Mouse (Mus musculus) bone marrow, adult 2 months (tissue): ENCODE measurements at regions not wholly inside any gene's neighbourhood (a gene's known extent, or its start where the extent isn't known, plus 50 kb on each side); places are given as distances from the start of the nearest gene placed in this dataset.

ENCODE experiments used
- H3K27ac ChIP-seq: fragments of 200-500 bp; 2 replicates; pipeline ENCODE4 v1.5.1; 2012; ENCODE audit warnings: low read depth, mild to moderate bottlenecking, control low read depth, inconsistent platforms, low read length; ENCODE audit not compliant: control insufficient read depth, poor library complexity, insufficient read depth
- H3K4me1 ChIP-seq: fragments of 200-500 bp; 2 replicates; pipeline ENCODE4 v1.6.1; 2011; ENCODE audit warnings: low read length; ENCODE audit not compliant: control insufficient read depth, insufficient read depth
- H3K4me3 ChIP-seq: fragments of 200-500 bp; replicated peaks from 2 replicates; pipeline ENCODE3; 2011; ENCODE audit warnings: mild to moderate bottlenecking, low read depth, low read length, control low read depth; ENCODE audit not compliant: control insufficient read depth
- CTCF ChIP-seq: fragments of 200-500 bp; IDR thresholded peaks from 2 replicates; pipeline ENCODE4 v1.5.1; 2011; ENCODE audit warnings: low read length, control low read depth; ENCODE audit not compliant: control insufficient read depth, insufficient read depth
- POLR2A ChIP-seq: fragments of 200-500 bp; IDR thresholded peaks from 2 replicates; pipeline ENCODE4 v1.6.1; 2011; ENCODE audit warnings: low read depth, mild to moderate bottlenecking, control low read depth, low read length, borderline replicate concordance; ENCODE audit not compliant: control insufficient read depth
- WGBS: fragments of 180-500 bp; shearing (Covaris S2); methylation state at CpG from one replicate; pipeline ENCODE4 v1.1.7; 2018; 5-methylcytosine and 5-hydroxymethylcytosine counted together

GRCm38 (mm10) chr13:51912477-51912876 lies 66.0 kb downstream of the Gadd45g start:
- WGBS = 83% methylated on average over 5 of the region's 5 CpGs
- Histone ChIP-seq H3K4me1 (peaks cover 6% of the 10 kb centered on the region), H3K27ac (no peak overlapping the region), H3K4me3 (no peak overlapping the region)
- TF ChIP-seq CTCF (no peak), POLR2A (no peak)

- Histone ChIP-seq H3K27ac (no peak overlapping the region), H3K4me3 (no peak overlapping the region), H3K4me1 (peaks cover 6% of the 10 kb centered on the region)
- 94% methylated on average over 3 of the region's 3 CpGs for WGBS
- no peak for TF ChIP-seq POLR2A
- TF ChIP-seq CTCF = no peak
Measured at GRCm38 (mm10) chr13:51912994-51913393, 66.5 kb downstream of the Gadd45g start.

DNA sequence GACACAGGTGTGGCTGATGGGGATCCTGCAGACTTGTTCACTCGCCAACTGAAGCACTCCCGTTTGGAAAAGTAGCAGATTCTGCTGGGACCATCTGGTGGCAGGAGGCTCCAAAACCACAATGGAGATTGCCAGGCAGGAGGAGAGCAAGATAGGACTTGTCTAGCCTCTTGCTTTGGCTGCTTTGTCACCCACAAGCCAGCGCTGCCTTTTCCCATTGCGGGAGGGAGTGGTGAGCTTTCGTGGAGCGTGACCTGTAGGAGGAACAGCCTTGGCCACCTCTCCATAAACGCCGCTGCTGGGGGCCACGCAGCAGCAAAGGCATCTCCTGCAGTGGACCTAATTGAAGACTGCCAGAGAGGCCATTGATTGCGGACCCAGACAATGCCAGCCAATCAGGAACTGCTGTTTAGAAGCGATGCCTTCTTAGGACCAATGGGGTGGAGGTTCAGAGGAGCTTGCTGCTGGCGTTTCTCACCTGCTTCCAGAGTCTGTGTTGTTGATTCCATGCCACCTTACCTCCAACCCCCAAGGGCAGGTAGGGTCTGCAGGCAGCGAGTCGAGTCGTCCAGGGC lies 70.3 kb downstream of the Gadd45g start:
- no peak overlapping the region for H3K27ac ChIP-seq
- no peaks in the 10 kb centered on the region for H3K4me1 ChIP-seq
- no peak overlapping the region for H3K4me3 ChIP-seq
- no peak for TF ChIP-seq POLR2A
- no peak for TF ChIP-seq CTCF
- 74% methylated on average over 15 of the region's 15 CpGs for WGBS

GRCm38 (mm10) chr13:51917658-51918057 lies 71.2 kb downstream of the Gadd45g start:
- H3K4me3 ChIP-seq = no peak overlapping the region
- no peaks in the 10 kb centered on the region for H3K4me1 ChIP-seq
- 84% methylated on average over 7 of the region's 7 CpGs for WGBS
- TF ChIP-seq POLR2A (no peak), CTCF (no peak)
- no peak overlapping the region for H3K27ac ChIP-seq

DNA sequence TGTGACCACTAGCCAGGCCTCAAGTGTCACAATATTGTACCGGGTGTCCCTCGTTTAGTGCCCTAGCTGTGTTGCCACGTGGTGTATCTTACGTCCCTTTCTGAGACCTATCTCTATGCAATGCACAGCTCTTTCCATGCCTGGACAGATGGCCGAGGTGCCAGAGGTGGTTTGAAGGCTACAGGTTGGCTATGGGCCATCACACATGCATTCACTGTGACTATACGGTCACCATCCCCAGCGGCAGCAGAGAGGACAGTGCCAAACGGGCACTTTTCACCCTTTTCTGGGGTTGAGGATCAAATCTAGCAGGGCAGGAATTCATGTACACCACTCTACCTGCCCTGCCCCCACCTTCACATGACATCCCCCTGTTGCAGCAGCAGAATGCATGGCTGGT lies 71.6 kb downstream of the Gadd45g start:
- TF ChIP-seq POLR2A = no peak
- TF ChIP-seq CTCF = no peak
- Histone ChIP-seq H3K27ac (no peak overlapping the region), H3K4me3 (no peak overlapping the region), H3K4me1 (no peaks in the 10 kb centered on the region)
- WGBS = 76% methylated on average over 8 of the region's 8 CpGs

DNA sequence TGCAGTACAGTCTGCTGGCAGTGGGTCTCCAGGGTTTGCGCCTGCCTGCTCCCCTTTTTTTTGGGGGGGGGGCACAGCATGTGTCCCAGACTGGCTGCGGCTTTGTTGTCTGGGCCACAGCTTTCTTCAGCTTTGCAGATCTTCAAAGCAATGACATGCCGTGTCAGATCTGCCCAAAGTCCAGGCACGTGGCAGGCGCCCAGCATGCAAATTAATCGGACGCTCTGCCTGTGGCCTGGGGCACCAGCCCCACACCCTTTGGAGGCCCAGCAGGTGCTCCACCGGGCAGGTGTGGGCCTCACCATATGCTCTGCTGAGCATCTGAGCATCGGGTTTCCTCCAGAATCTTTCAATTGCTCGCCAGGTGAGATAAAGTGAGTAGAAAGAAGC lies 72.3 kb downstream of the Gadd45g start:
- no peak for TF ChIP-seq CTCF
- TF ChIP-seq POLR2A = no peak
- WGBS = 82% methylated on average over 10 of the region's 10 CpGs
- H3K27ac ChIP-seq = no peak overlapping the region
- H3K4me3 ChIP-seq = no peak overlapping the region
- H3K4me1 ChIP-seq = no peaks in the 10 kb centered on the region

GRCm38 (mm10) chr13:51919171-51919793 lies 72.8 kb downstream of the Gadd45g start:
- Histone ChIP-seq H3K4me3 (no peak overlapping the region), H3K4me1 (no peaks in the 10 kb centered on the region), H3K27ac (no peak overlapping the region)
- WGBS = 78% methylated on average over 14 of the region's 14 CpGs
- TF ChIP-seq POLR2A (no peak), CTCF (no peak)

- 88% methylated on average over 3 of the region's 3 CpGs for WGBS
Measured at GRCm38 (mm10) chr13:51919937-51920336, 73.5 kb downstream of the Gadd45g start.

GRCm38 (mm10) chr13:51920511-51921351 lies 74.3 kb downstream of the Gadd45g start:
- no peaks in the 10 kb centered on the region for H3K4me1 ChIP-seq
- WGBS = 69% methylated on average over 15 of the region's 15 CpGs
- H3K27ac ChIP-seq = no peak overlapping the region
- TF ChIP-seq CTCF = no peak
- TF ChIP-seq POLR2A = no peak
- H3K4me3 ChIP-seq = no peak overlapping the region

More at GRCm38 (mm10) chr13:51919937-51920336, 73.5 kb downstream of the Gadd45g start:
- TF ChIP-seq POLR2A = no peak
- no peak for TF ChIP-seq CTCF
- no peak overlapping the region for H3K27ac ChIP-seq
- H3K4me3 ChIP-seq = no peak overlapping the region
- H3K4me1 ChIP-seq = no peaks in the 10 kb centered on the region
